Mouse (Mus musculus): ENCODE data around the gene Tmc7.

DNA sequence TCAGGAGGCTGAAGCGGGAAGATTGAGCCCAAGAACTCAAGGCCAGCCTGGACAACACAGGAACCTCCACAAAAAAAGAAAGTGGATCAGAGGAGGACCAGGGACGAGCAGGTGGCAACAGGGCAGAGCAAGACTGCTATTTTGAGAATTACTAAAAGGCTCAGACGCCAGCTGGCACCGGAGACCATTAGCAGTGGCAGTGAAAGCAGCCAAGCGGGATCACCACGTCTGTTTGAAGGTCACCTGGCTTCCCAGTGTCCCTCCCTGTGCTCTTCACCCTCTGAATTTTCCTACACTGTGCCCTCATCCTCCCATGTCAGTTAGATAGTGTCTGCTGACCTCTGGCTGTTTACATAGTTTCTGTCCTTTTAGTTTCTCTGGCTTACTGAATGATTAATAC is 1.3 kb upstream of the Tmc7 start:
- no peak for TF ChIP-seq CTCF (IDR thresholded peaks at IDR 0.05; ENCODE audit: borderline replicate concordance, control insufficient read depth, extremely low read depth, insufficient read depth, low read length, poor library complexity)
- no peak for TF ChIP-seq POLR2A (IDR thresholded peaks at IDR 0.05; ENCODE audit: control insufficient read depth, extremely low read depth, insufficient read depth, low read length, poor library complexity)

Data from thymus, adult 2 months (tissue).